Mouse (Mus musculus) embryonic fibroblast, embryonic 13.5 days (primary cell): ENCODE measurements around the gene Trmt10a. TPM values are rescaled to one million over a fixed set of nuclear protein-coding genes. Genes with fewer than 3 reads are reported as not detected.

Experiments used
- H3K27ac ChIP-seq: 2 replicates; pipeline ENCODE4 v1.5.1; 2012; ENCODE audit warnings: low read length, control low read depth, inconsistent platforms; ENCODE audit not compliant: insufficient read depth
- H3K4me1 ChIP-seq: 2 replicates; pipeline ENCODE4 v1.6.1; 2011; ENCODE audit warnings: low read length; ENCODE audit not compliant: control insufficient read depth, insufficient read depth
- H3K4me3 ChIP-seq: 2 replicates; pipeline ENCODE4 v1.5.1; 2011; ENCODE audit warnings: mild to moderate bottlenecking, control low read depth, low read length; ENCODE audit not compliant: insufficient read depth
- CTCF ChIP-seq: IDR thresholded peaks from 2 replicates; pipeline ENCODE4 v1.5.1; 2011; ENCODE audit warnings: mild to moderate bottlenecking, control low read depth, low read length, moderate library complexity, borderline replicate concordance; ENCODE audit not compliant: insufficient read depth
- POLR2A ChIP-seq: IDR thresholded peaks from 2 replicates; pipeline ENCODE4 v1.6.1; 2011; ENCODE audit warnings: low read depth, mild to moderate bottlenecking, control low read depth, low read length, moderate library complexity
- polyA plus RNA-seq: library from polyadenylated mRNA; stranded (reverse); fragments of >200 nt; gene quantifications from 2 replicates; pipeline ENCODE4 v1.2.4, GENCODE M21; 2011; ENCODE audit warnings: low read depth; ENCODE audit not compliant: missing spikeins, insufficient read length

Gene Trmt10a
- polyA plus RNA-seq, 1 experiment, result 16.1 TPM

GRCm38 (mm10) chr3:138148811-138149210, 5.6 kb downstream of the Trmt10a start:
- H3K4me3 ChIP-seq, result no peak overlapping the region
- H3K4me1 ChIP-seq, result no peaks in the 10 kb centered on the region
- no peak for TF ChIP-seq POLR2A
- TF ChIP-seq CTCF, result no peak
- no peak overlapping the region for H3K27ac ChIP-seq

GRCm38 (mm10) chr3:138155062-138155461, 11.8 kb downstream of the Trmt10a start:
- TF ChIP-seq CTCF, result no peak
- TF ChIP-seq POLR2A, result no peak
- H3K4me1 ChIP-seq, result peaks cover 2% of the 10 kb centered on the region; the same call in 1 of the 2 replicates
- H3K4me3 ChIP-seq, result no peak overlapping the region
- no peak overlapping the region for H3K27ac ChIP-seq

GRCm38 (mm10) chr3:138156651-138157050, 13.4 kb downstream of the Trmt10a start:
- no peak overlapping the region for H3K27ac ChIP-seq
- peaks cover 2% of the 10 kb centered on the region; the same call in 1 of the 2 replicates for H3K4me1 ChIP-seq
- H3K4me3 ChIP-seq, result no peak overlapping the region
- TF ChIP-seq CTCF, result no peak
- TF ChIP-seq POLR2A, result no peak

- no peak overlapping the region for H3K4me3 ChIP-seq
- TF ChIP-seq POLR2A (no peak), CTCF (no peak)
- no peaks in the 10 kb centered on the region for H3K4me1 ChIP-seq
- H3K27ac ChIP-seq, result no peak overlapping the region
Measured at GRCm38 (mm10) chr3:138161623-138162022, 18.4 kb downstream of the Trmt10a start.

- Histone ChIP-seq H3K4me1 (no peaks in the 10 kb centered on the region), H3K4me3 (no peak overlapping the region), H3K27ac (no peak overlapping the region)
- no peak for TF ChIP-seq CTCF
- no peak for TF ChIP-seq POLR2A
Measured at GRCm38 (mm10) chr3:138162553-138163183, 19.4 kb downstream of the Trmt10a start.

GRCm38 (mm10) chr3:138173291-138173690, 30.0 kb downstream of the Trmt10a start:
- H3K27ac ChIP-seq, result no peak overlapping the region
- TF ChIP-seq POLR2A (no peak), CTCF (no peak)
- H3K4me1 ChIP-seq, result no peaks in the 10 kb centered on the region
- H3K4me3 ChIP-seq, result no peak overlapping the region

- TF ChIP-seq POLR2A, result no peak
- TF ChIP-seq CTCF, result no peak
- Histone ChIP-seq H3K4me1 (no peaks in the 10 kb centered on the region), H3K27ac (no peak overlapping the region), H3K4me3 (no peak overlapping the region)
Measured at GRCm38 (mm10) chr3:138175551-138175950, 32.3 kb downstream of the Trmt10a start.

- TF ChIP-seq POLR2A, result no peak
- TF ChIP-seq CTCF, result no peak
- no peak overlapping the region for H3K4me3 ChIP-seq
- H3K4me1 ChIP-seq, result no peaks in the 10 kb centered on the region
- no peak overlapping the region for H3K27ac ChIP-seq
Measured at GRCm38 (mm10) chr3:138182019-138182418, 38.8 kb downstream of the Trmt10a start.

GRCm38 (mm10) chr3:138183371-138183770, 40.1 kb downstream of the Trmt10a start:
- no peak for TF ChIP-seq CTCF
- no peak for TF ChIP-seq POLR2A
- Histone ChIP-seq H3K4me1 (no peaks in the 10 kb centered on the region), H3K27ac (no peak overlapping the region), H3K4me3 (no peak overlapping the region)

GRCm38 (mm10) chr3:138185290-138185689, 42.0 kb downstream of the Trmt10a start:
- H3K27ac ChIP-seq, result no peak overlapping the region
- TF ChIP-seq POLR2A (no peak), CTCF (no peak)
- H3K4me3 ChIP-seq, result no peak overlapping the region
- H3K4me1 ChIP-seq, result no peaks in the 10 kb centered on the region
